Mouse (Mus musculus) lung, postnatal 0 days (tissue): ENCODE data around the gene 2010111I01Rik.

Source experiments
- CTCF ChIP-seq: IDR thresholded peaks from 2 replicates; pipeline ENCODE4 v1.5.1; 2016; ENCODE audit warnings: antibody characterized with exemption, mild to moderate bottlenecking
- EP300 ChIP-seq: IDR thresholded peaks from 2 replicates; pipeline ENCODE4 v1.6.1; 2016; ENCODE audit warnings: antibody characterized with exemption, mild to moderate bottlenecking, control low read depth

DNA sequence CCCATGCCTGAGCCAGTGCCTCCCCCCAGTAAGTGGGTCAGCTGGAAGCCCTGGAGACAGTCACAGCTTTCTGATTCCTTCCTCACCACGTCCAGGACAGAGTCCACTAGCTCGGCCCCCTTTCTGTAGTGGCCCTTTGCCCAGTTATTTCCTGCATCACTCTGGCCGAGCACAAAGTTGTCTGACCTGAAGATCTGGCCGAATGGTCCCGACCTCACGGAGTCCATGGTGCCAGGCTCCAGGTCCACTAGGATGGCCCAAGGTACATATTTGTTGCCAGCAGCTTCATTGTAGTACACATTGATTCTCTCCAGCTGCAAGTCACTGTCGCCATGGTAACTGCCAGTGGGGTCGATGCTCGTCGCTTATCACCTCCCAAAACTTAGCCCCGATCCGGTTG lies 3.5 kb downstream of the 2010111I01Rik start:
- TF ChIP-seq CTCF = no peak
- no peak for TF ChIP-seq EP300
